Mouse (Mus musculus): ENCODE data around the gene Fitm1. TPM values are rescaled to one million over a fixed set of nuclear protein-coding genes. Genes with fewer than 3 reads are reported as not detected.

Fitm1 gene
- polyA plus RNA-seq, 1 experiment from 2014 or later, result 0.40 TPM

GRCm38 (mm10) chr14:55586149-55586548, 10.7 kb downstream of the Fitm1 start:
- Histone ChIP-seq H3K4me3 (no peak overlapping the region), H3K36me3 (peaks cover 26% of the 10 kb centered on the region), H3K4me1 (replicated peaks) (peaks cover 26% of the 10 kb centered on the region), H3K27me3 (0 out of 2 replicates have a peak, but pooled peaks cover 8% of the 10 kb centered on the region), H3K27ac (no peak overlapping the region), H3K4me2 (no peak overlapping the region), H3K9me3 (no peaks in the 10 kb centered on the region), H3K9ac (no peak overlapping the region)
- ATAC-seq (ENCODE audit: low FRiP score), result no peak
- 95% methylated on average over 2 of the region's 2 CpGs for WGBS

- no peak for ATAC-seq (ENCODE audit: low FRiP score)
- peak overlapping the region; percentile 94; the same call in 1 of the 2 replicates for H3K9ac ChIP-seq
- peaks cover 22% of the 10 kb centered on the region for H3K36me3 ChIP-seq
- 0 out of 2 replicates have a peak, but pooled peaks cover 6% of the 10 kb centered on the region for H3K27me3 ChIP-seq
- H3K27ac ChIP-seq, result no peak overlapping the region
- peaks cover 47% of the 10 kb centered on the region for H3K4me1 ChIP-seq (replicated peaks)
- WGBS, result 93% methylated on average over 5 of the region's 5 CpGs
- H3K9me3 ChIP-seq, result no peaks in the 10 kb centered on the region
- H3K4me3 ChIP-seq, result no peak overlapping the region
- H3K4me2 ChIP-seq, result no peak overlapping the region
Measured at GRCm38 (mm10) chr14:55589271-55589670, 13.9 kb downstream of the Fitm1 start.

- Histone ChIP-seq H3K9ac (peak overlapping the region; percentile 94), H3K4me1 (replicated peaks) (peaks cover 41% of the 10 kb centered on the region), H3K36me3 (peaks cover 28% of the 10 kb centered on the region), H3K9me3 (no peaks in the 10 kb centered on the region), H3K27ac (peak overlapping the region; percentile 94; the same call in 1 of the 2 replicates), H3K27me3 (0 out of 2 replicates have a peak, but pooled peaks cover 5% of the 10 kb centered on the region), H3K4me3 (peak overlapping the region; percentile 96), H3K4me2 (peak overlapping the region; percentile 87)
- 89% methylated on average over 11 of the region's 11 CpGs for WGBS
- no peak for ATAC-seq (ENCODE audit: low FRiP score)
Measured at GRCm38 (mm10) chr14:55589771-55590448, 14.5 kb downstream of the Fitm1 start.

- H3K27ac ChIP-seq, result peak within 1 kb of the TSS; percentile 94
Measured at GRCm38 (mm10) chr14:55590748-55591330, 15.4 kb downstream of the Fitm1 start, which contains the start of gene Psme2. TSS of gene Psme2 (minus strand) at chr14:55591113.

DNA sequence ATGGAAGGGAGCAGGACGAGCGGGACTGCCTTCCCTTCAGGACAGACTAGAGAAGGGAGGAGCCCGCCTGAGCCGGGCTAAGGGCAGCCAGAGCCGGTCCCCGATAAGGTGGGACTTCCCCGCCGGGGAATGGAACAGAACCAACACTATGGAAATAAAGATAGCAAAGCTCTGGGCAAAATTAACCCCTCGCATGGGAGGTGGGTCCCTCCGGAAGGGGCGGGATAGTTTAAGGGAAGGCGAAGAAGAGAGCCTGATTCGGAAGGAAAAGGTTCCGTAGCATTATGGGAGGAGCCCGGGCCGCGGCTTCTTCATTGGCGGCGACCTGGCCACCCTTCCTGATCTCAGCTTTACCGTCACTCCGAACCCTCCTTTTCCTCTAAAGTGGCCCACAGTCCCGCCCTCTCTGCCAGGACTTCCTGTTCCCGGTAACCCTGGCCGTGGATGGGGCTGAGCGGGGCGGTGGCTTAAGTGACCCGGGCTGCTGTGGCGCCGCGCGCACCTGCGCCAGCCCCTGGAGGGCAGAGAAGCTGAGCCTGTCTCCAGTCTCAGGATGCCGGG, 16.0 kb downstream of the Fitm1 start, which contains the start of gene Rnf31:
Gene Rnf31 (plus strand): TSS at position 378 of the 561 bp plus-strand sequence.
- WGBS, result under 1% methylated on average over 33 of the region's 33 CpGs
- peaks cover 43% of the 10 kb centered on the region for H3K36me3 ChIP-seq
- ATAC-seq (ENCODE audit: low FRiP score), result peak; percentile 92
- H3K9me3 ChIP-seq, result no peaks in the 10 kb centered on the region
- peak within 1 kb of the TSS; percentile 94 for H3K27ac ChIP-seq
- H3K4me1 ChIP-seq (replicated peaks), result peaks cover 42% of the 10 kb centered on the region
- H3K4me3 ChIP-seq, result peak within 1 kb of the TSS; percentile 96
- H3K27me3 ChIP-seq, result no peaks in the 10 kb centered on the region
- H3K4me2 ChIP-seq, result peak within 1 kb of the TSS; percentile 87
- H3K9ac ChIP-seq, result peak within 1 kb of the TSS; percentile 94

More at GRCm38 (mm10) chr14:55590748-55591330, 15.4 kb downstream of the Fitm1 start, which contains the start of gene Psme2:
- H3K9me3 ChIP-seq, result no peaks in the 10 kb centered on the region
- H3K27me3 ChIP-seq, result 0 out of 2 replicates have a peak, but pooled peaks cover under 1% of the 10 kb centered on the region
- peak within 1 kb of the TSS; percentile 87 for H3K4me2 ChIP-seq
- H3K9ac ChIP-seq, result peak within 1 kb of the TSS; percentile 94
- peaks cover 41% of the 10 kb centered on the region for H3K4me1 ChIP-seq (replicated peaks)
- peak within 1 kb of the TSS; percentile 96 for H3K4me3 ChIP-seq
- WGBS, result 0% methylated on average over 22 of the region's 22 CpGs
- ATAC-seq (ENCODE audit: low FRiP score), result peak; percentile 97
- peaks cover 37% of the 10 kb centered on the region for H3K36me3 ChIP-seq

DNA sequence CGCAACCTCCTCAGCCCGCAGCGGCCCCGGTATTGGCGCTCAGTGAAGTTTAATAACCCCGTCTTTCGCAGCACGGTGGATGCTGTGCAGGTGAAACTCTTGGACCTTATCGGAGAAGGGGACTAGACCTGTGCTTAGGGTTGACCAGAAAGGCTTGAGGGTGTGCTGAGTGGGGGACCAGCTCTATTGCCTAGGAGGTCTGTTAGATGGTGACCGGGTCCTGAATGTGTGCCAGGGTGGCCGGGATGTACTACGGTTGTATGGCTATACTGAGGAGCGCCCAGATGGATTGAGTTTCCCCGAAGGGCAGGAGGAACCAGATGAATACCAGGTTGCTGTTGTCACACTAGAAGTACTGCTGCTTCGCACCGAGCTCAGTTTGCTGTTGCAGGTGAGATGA, 16.8 kb downstream of the Fitm1 start:
- Histone ChIP-seq H3K4me1 (replicated peaks) (peaks cover 42% of the 10 kb centered on the region), H3K27me3 (no peaks in the 10 kb centered on the region), H3K4me3 (peak overlapping the region; percentile 96), H3K9me3 (no peaks in the 10 kb centered on the region), H3K36me3 (peaks cover 45% of the 10 kb centered on the region), H3K4me2 (peak overlapping the region; percentile 87), H3K9ac (peak overlapping the region; percentile 94), H3K27ac (peak overlapping the region; percentile 94)
- ATAC-seq (ENCODE audit: low FRiP score), result no peak
- 8% methylated on average over 16 of the region's 16 CpGs for WGBS

DNA sequence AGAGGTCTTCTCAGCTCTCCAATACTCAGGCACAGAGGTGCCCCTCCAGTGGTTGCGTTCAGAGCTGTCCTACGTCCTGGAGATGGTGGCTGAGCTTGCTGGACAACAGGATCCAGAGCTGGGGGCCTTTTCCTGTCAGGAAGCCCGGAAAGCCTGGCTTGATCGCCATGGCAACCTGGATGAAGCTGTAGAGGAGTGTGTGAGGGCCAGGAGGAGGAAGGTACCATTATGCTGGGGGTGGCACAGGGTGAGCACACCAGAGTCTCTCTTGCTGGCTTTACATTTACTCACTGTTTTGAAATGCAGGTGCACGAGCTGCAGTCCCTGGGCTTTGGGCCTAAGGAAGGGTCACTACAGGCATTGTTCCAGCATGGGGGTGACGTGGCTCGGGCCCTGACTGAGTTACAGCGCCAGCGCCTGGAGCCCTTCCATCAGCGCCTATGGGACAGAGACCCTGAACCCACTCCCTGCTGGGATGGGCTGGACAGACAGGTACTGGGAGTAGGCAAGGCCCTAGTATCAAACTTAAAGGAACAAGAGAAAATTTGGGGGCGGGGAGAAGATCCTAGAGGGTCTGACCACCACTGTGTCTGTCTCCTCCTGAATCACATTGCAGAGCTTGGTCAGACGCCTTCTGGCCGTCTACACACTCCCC, 20.7 kb downstream of the Fitm1 start:
- no peak overlapping the region for H3K27ac ChIP-seq
- peaks cover 26% of the 10 kb centered on the region for H3K4me1 ChIP-seq (replicated peaks)
- H3K27me3 ChIP-seq, result no peaks in the 10 kb centered on the region
- no peak overlapping the region for H3K4me2 ChIP-seq
- no peaks in the 10 kb centered on the region for H3K9me3 ChIP-seq
- H3K36me3 ChIP-seq, result peaks cover 69% of the 10 kb centered on the region
- no peak for ATAC-seq (ENCODE audit: low FRiP score)
- H3K9ac ChIP-seq, result no peak overlapping the region
- whole genome bisulfite sequencing, result 72% methylated on average over 13 of the region's 13 CpGs
- no peak overlapping the region for H3K4me3 ChIP-seq

- Histone ChIP-seq H3K4me3 (no peak overlapping the region), H3K36me3 (peaks cover 92% of the 10 kb centered on the region), H3K27me3 (no peaks in the 10 kb centered on the region), H3K27ac (no peak overlapping the region), H3K9ac (no peak overlapping the region), H3K9me3 (no peaks in the 10 kb centered on the region), H3K4me2 (no peak overlapping the region), H3K4me1 (replicated peaks) (peaks cover 10% of the 10 kb centered on the region)
- WGBS, result 95% methylated on average over 21 of the region's 21 CpGs
- ATAC-seq (ENCODE audit: low FRiP score), result no peak
Measured at GRCm38 (mm10) chr14:55598521-55599390, 23.3 kb downstream of the Fitm1 start.

- ATAC-seq (ENCODE audit: low FRiP score), result no peak
- WGBS, result 88% methylated on average over 7 of the region's 7 CpGs
- peak within 1 kb of the TSS; percentile 35 for H3K27ac ChIP-seq
- H3K4me1 ChIP-seq (replicated peaks), result peaks cover 6% of the 10 kb centered on the region
- peak within 1 kb of the TSS; percentile 15 for H3K4me3 ChIP-seq
- H3K27me3 ChIP-seq, result no peaks in the 10 kb centered on the region
- peak within 1 kb of the TSS; percentile 34 for H3K4me2 ChIP-seq
- no peaks in the 10 kb centered on the region for H3K9me3 ChIP-seq
- peak within 1 kb of the TSS; percentile 2; the same call in 1 of the 2 replicates for H3K9ac ChIP-seq
- H3K36me3 ChIP-seq, result peaks cover 87% of the 10 kb centered on the region
Measured at GRCm38 (mm10) chr14:55603271-55603632, 27.8 kb downstream of the Fitm1 start, which contains the start of gene Irf9. TSS of gene Irf9 (plus strand) at chr14:55603571.

DNA sequence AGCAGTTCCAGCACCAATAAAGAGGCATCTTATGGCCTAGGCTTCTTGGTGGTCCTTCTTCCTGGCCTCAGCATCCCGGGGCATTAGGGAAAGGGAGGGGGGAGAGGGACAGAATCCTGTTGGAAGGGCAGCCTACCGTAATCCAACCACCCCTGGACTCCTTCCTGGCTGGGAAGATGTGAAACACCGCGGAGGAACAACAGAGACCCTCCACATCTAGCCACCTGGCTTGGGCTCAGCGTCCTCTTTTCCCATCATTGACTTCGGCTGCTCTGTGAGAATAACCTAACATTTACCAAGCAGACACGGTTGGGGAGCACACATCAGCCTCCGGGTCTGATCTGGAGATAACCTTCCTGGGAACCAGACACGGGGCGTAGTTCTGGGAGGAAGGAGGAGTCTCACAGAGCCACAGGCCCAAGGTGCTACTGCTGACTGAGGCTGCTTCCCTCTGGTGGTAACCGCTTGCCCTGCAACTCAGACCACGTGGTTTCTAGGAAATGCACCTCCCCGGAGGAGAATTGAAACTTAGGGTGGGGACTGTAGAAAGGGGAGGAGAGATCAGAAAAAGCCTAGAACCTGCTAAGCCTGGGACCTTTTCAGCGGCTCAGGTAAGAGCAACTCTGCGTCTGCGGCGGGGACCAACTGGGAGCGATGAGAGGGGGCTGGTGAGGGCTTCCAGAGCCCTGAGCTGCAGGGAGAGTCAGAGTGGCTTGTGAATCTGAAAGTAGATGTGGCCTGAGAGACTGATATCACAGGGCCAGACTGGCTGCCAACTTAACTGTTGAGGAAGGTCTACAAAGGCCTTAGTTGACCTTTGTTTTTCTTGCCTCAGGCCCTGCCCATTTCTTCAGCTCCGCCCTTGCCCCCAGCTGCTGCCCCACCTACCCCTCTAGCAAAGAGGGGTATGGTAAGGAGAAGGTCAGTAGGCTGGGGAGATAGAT, 28.5 kb downstream of the Fitm1 start:
- no peaks in the 10 kb centered on the region for H3K27me3 ChIP-seq
- peak; percentile 86 for ATAC-seq (ENCODE audit: low FRiP score)
- H3K9me3 ChIP-seq, result no peaks in the 10 kb centered on the region
- H3K4me2 ChIP-seq, result peak overlapping the region; percentile 34
- H3K4me1 ChIP-seq (replicated peaks), result peaks cover 6% of the 10 kb centered on the region
- H3K36me3 ChIP-seq, result peaks cover 87% of the 10 kb centered on the region
- 25% methylated on average over 19 of the region's 19 CpGs for WGBS
- peak overlapping the region; percentile 15 for H3K4me3 ChIP-seq
- peak overlapping the region; percentile 2; the same call in 1 of the 2 replicates for H3K9ac ChIP-seq
- H3K27ac ChIP-seq, result peak overlapping the region; percentile 35

Measured in hindbrain, embryonic 13.5 days (tissue).